Mouse (Mus musculus) C2C12 (cell line): ENCODE results near the gene Oprm1. TPM values are rescaled to one million over a fixed set of nuclear protein-coding genes. Genes with fewer than 3 reads are reported as not detected.

Experiments
- H3K27me3 ChIP-seq: one replicate; pipeline ENCODE4 v1.6.1; 2011; ENCODE audit not compliant: control insufficient read depth, insufficient read depth, insufficient read length
- H3K36me3 ChIP-seq: one replicate; pipeline ENCODE4 v1.6.1; 2011; ENCODE audit not compliant: control insufficient read depth, insufficient read depth
- H3K4me3 ChIP-seq: one replicate; pipeline ENCODE4 v1.5.1; 2011; ENCODE audit warnings: mild to moderate bottlenecking, control low read depth; ENCODE audit not compliant: poor library complexity, insufficient read depth, severe bottlenecking
- H3K79me2 ChIP-seq: one replicate; pipeline ENCODE4 v1.6.1; 2011; ENCODE audit not compliant: control insufficient read depth, insufficient read depth
- H3K79me3 ChIP-seq: one replicate; pipeline ENCODE4 v1.6.1; 2011; ENCODE audit warnings: low read depth, control low read depth
- H3ac ChIP-seq: one replicate; pipeline ENCODE3; 2011; ENCODE audit warnings: low read depth; ENCODE audit not compliant: control insufficient read depth, insufficient read length
- CEBPB ChIP-seq: IDR thresholded peaks from one replicate; pipeline ENCODE4 v1.6.1; 2011; ENCODE audit warnings: low read depth, mild to moderate bottlenecking, control low read depth, moderate library complexity
- CTCF ChIP-seq: IDR thresholded peaks from one replicate; pipeline ENCODE4 v1.5.1; 2011; ENCODE audit not compliant: control insufficient read depth, insufficient read depth, insufficient read length
- FOSL1 ChIP-seq: IDR thresholded peaks from one replicate; pipeline ENCODE4 v1.8.0; 2011; ENCODE audit warnings: mild to moderate bottlenecking, low read length; ENCODE audit not compliant: poor library complexity, insufficient read depth, severe bottlenecking
- MAX ChIP-seq: IDR thresholded peaks from one replicate; pipeline ENCODE4 v1.6.1; 2011; ENCODE audit warnings: mild to moderate bottlenecking, control low read depth
- MYOD1 ChIP-seq: IDR thresholded peaks from one replicate; pipeline ENCODE4 v1.6.1; 2011; ENCODE audit warnings: low read depth; ENCODE audit not compliant: control insufficient read depth, insufficient read length
- MYOG ChIP-seq: IDR thresholded peaks from one replicate; pipeline ENCODE4 v1.6.1; 2011; ENCODE audit not compliant: control insufficient read depth, insufficient read length; ENCODE audit errors: extremely low read depth
- USF1 ChIP-seq: IDR thresholded peaks from one replicate; pipeline ENCODE4 v1.6.1; 2011; ENCODE audit warnings: low read depth, mild to moderate bottlenecking, control low read depth, moderate library complexity
- polyA plus RNA-seq: library from polyadenylated mRNA; unstranded; fragments of >200 nt; fragmentation: generic; extraction: Trizol; gene quantifications from one replicate; pipeline ENCODE4 v1.2.1, GENCODE M21; 2012; ENCODE audit warnings: missing spikeins

Oprm1 gene
- polyA plus RNA-seq, 1 experiment, result not detected

DNA sequence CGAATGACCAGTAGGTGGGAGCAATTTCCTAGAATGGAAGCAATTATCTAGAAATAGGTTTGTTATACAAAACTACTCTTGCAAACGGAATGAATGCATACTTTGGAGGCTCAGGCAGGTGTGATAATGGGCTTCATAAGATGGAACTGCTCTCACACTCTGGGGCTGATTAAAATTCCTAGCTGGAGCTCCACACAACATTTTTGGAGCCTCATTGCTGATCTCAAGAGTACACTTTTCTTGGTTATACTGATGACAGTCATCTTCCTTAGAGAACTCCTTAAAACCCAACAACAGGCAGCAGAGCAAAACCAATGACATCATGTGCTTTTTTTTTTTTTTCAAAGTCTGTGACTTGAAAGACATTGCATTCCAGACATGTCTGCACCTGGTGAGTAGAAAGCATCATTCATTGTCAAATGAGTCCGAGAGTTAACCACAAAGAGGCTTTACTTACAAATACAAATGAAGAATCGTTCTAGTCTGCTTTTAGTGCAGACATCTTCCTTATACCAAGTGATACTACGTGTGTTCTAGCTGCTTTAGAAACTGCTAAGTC lies 246.8 kb downstream of the Oprm1 start:
- Histone ChIP-seq H3K79me3 (no peaks in the 10 kb centered on the region), H3K36me3 (no peaks in the 10 kb centered on the region), H3K4me3 (no peak overlapping the region), H3K79me2 (no peaks in the 10 kb centered on the region), H3K27me3 (peaks cover 3% of the 10 kb centered on the region), H3ac (no peak overlapping the region)
- TF ChIP-seq MAX, result no peak
- TF ChIP-seq MYOD1, result no peak

DNA sequence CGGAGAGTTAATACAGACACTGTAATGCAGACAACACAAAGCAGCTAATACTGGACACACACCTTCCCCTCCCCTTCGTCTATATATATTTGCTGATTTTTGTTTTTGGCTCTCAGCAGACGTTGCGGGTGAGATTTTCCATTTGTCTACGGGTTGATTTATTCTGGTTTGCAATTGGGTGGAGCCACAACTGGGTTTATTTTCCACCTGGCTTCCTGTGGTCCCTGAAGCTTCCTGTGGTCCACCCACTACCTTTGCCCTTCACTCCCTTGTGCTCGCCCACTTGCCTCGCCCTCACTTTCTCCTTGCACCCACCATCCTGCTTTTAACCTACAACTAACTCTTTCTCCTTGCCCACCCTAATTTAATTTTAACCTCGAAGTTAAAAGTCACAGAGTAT lies 252.2 kb downstream of the Oprm1 start:
- TF ChIP-seq CTCF (no peak), USF1 (no peak), MAX (no peak), FOSL1 (no peak), CEBPB (no peak), MYOD1 (no peak), MYOG (no peak)
- no peaks in the 10 kb centered on the region for H3K36me3 ChIP-seq
- no peak overlapping the region for H3ac ChIP-seq

GRCm38 (mm10) chr10:7015199-7015598 lies 256.9 kb downstream of the Oprm1 start:
- TF ChIP-seq CTCF (no peak), CEBPB (no peak), MYOD1 (no peak), FOSL1 (no peak), MYOG (no peak), MAX (no peak), USF1 (no peak)
- no peak overlapping the region for H3ac ChIP-seq
- no peaks in the 10 kb centered on the region for H3K79me3 ChIP-seq
- no peaks in the 10 kb centered on the region for H3K36me3 ChIP-seq
- no peaks in the 10 kb centered on the region for H3K79me2 ChIP-seq
- H3K4me3 ChIP-seq, result no peak overlapping the region
- H3K27me3 ChIP-seq, result no peaks in the 10 kb centered on the region

More for the DNA sequence above, 252.2 kb downstream of the Oprm1 start:
- Histone ChIP-seq H3K79me3 (no peaks in the 10 kb centered on the region), H3K79me2 (no peaks in the 10 kb centered on the region), H3K4me3 (no peak overlapping the region), H3K27me3 (peaks cover 3% of the 10 kb centered on the region)

DNA sequence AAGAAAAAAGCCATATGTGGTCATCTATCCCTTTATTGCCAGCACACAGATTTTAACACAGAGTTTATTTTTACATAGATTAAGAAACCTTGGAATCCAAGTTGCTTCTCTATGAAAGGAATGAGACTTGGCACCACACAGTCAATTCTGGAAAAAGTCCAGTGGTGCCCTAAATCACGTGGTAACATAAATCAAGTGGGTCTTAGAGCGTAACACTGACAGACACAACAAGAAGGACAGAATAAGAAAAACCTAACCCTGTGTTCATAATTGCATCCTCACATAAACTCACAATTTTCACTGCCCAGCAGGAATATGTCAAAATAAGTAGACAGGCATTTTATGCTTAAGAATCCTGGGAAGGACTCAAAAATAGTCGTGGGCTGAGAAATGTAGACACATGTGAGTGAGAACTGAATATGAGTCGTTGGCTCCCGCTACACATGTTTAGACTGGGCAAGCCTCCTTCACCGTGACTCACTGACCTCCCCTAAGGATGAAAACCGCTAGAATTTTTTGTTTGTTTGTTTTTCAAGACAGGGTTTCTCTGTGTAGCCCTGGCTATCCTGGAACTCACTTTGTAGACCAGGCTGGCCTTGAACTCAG lies 261.6 kb downstream of the Oprm1 start:
- no peak overlapping the region for H3K4me3 ChIP-seq
- no peaks in the 10 kb centered on the region for H3K36me3 ChIP-seq
- H3K79me3 ChIP-seq, result no peaks in the 10 kb centered on the region
- H3K27me3 ChIP-seq, result no peaks in the 10 kb centered on the region
- no peak overlapping the region for H3ac ChIP-seq
- no peak for TF ChIP-seq CEBPB
- TF ChIP-seq USF1, result peak; percentile 44
- H3K79me2 ChIP-seq, result no peaks in the 10 kb centered on the region

DNA sequence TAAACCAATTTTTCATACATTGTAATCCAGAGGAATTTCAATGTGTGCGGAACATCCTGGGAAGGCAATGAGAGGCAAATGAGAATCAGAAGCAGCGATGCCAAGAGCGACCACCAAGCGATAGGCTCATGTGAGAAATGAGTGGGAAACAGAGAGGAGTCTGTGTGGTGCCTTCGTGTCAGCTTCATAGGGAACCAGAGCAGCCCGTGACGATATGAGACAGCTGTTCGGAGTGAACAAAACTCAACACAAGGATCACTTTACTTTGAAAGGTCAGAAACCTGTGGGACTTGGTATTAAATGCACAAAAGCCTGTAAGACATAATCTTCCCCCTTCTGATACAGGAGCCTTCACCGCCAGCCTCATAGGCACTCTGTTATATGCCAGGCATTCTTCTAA lies 262.2 kb downstream of the Oprm1 start:
- H3K27me3 ChIP-seq, result no peaks in the 10 kb centered on the region
- no peaks in the 10 kb centered on the region for H3K79me2 ChIP-seq
- H3K36me3 ChIP-seq, result no peaks in the 10 kb centered on the region
- H3K79me3 ChIP-seq, result no peaks in the 10 kb centered on the region
- no peak overlapping the region for H3ac ChIP-seq
- TF ChIP-seq MYOG (no peak), USF1 (no peak), CEBPB (no peak), FOSL1 (no peak), MYOD1 (no peak), MAX (no peak), CTCF (no peak)
- no peak overlapping the region for H3K4me3 ChIP-seq

DNA sequence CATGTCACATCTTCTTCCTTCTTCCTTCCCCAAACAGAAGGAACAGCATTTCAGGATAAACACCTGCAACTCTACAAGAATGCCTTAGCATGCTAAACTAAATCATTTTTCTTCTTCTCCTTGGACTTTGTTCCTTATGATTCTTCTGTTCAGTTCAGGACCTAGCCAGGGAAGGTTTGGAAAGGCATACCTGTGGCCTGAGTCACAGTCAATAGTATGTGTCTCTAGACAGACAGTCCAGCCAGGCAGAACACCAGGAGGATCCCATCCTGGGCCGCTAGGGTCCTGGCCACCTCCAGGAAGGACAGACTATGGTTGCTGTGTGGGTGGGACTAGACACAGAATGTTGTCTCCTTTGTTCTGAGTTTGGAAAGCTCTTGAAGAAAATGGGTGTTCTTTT lies 266.7 kb downstream of the Oprm1 start:
- H3K36me3 ChIP-seq, result no peaks in the 10 kb centered on the region

More for the DNA sequence above, 266.7 kb downstream of the Oprm1 start:
- no peak overlapping the region for H3ac ChIP-seq
- TF ChIP-seq MAX (no peak), CEBPB (no peak), CTCF (no peak), MYOG (no peak), FOSL1 (no peak), USF1 (no peak), MYOD1 (no peak)
- no peaks in the 10 kb centered on the region for H3K79me3 ChIP-seq
- H3K4me3 ChIP-seq, result no peak overlapping the region
- H3K27me3 ChIP-seq, result no peaks in the 10 kb centered on the region
- H3K79me2 ChIP-seq, result no peaks in the 10 kb centered on the region
